Mouse (Mus musculus): Measurements from ENCODE around the gene Tmbim4. TPM values are rescaled to one million over a fixed set of nuclear protein-coding genes. Genes with fewer than 3 reads are reported as not detected.

Gene Tmbim4
- polyA plus RNA-seq, 1 experiment from 2014 or later, result 218 TPM

- ATAC-seq (ENCODE audit: low FRiP score, low TSS enrichment), result no peak
- Histone ChIP-seq H3K27me3 (ENCODE audit: insufficient read depth, low read length) (no peaks in the 10 kb centered on the region), H3K9me3 (ENCODE audit: low read length) (no peaks in the 10 kb centered on the region), H3K9ac (replicated peaks; ENCODE audit: low read length) (no peak overlapping the region; the same call in 1 of the 2 replicates), H3K27ac (ENCODE audit: low read length) (no peak overlapping the region), H3K36me3 (ENCODE audit: insufficient read depth, low read length) (no peaks in the 10 kb centered on the region), H3K4me2 (replicated peaks; ENCODE audit: low read depth, low read length) (no peak overlapping the region), H3K4me1 (ENCODE audit: insufficient read depth, low read length) (peaks cover 8% of the 10 kb centered on the region), H3K4me3 (ENCODE audit: low read length) (no peak overlapping the region)
- 52% methylated on average over 10 of the region's 10 CpGs for WGBS
These were observed 32.3 kb upstream of the Tmbim4 start for GRCm38 (mm10) chr10:120169064-120169463.

DNA sequence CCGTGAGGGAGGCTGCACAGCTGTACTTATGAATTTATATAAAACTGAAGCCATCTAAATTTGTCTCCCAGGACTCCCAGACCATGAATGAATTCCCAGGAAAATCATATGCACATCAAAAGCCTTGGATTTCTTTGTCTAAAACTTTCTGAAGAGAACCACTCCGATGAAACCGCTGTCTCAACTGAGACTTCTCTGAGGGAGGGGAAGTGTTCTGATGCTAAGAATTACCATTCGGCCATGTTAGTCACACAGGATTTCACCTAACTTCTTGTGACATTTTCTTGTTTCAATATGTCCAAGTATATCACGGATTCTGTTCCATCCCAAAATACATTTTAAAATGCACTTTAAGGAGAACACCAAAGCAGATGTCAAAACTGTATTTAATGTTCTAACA, 31.5 kb upstream of the Tmbim4 start:
- no peaks in the 10 kb centered on the region for H3K36me3 ChIP-seq (ENCODE audit: insufficient read depth, low read length)
- H3K27me3 ChIP-seq (ENCODE audit: insufficient read depth, low read length), result no peaks in the 10 kb centered on the region
- peaks cover 8% of the 10 kb centered on the region for H3K4me1 ChIP-seq (ENCODE audit: insufficient read depth, low read length)
- H3K27ac ChIP-seq (ENCODE audit: low read length), result no peak overlapping the region
- H3K9me3 ChIP-seq (ENCODE audit: low read length), result no peaks in the 10 kb centered on the region
- H3K4me2 ChIP-seq (replicated peaks; ENCODE audit: low read depth, low read length), result no peak overlapping the region
- no peak overlapping the region for H3K9ac ChIP-seq (replicated peaks; ENCODE audit: low read length)
- ATAC-seq (ENCODE audit: low FRiP score, low TSS enrichment), result no peak
- WGBS, result 84% methylated on average over 5 of the region's 5 CpGs
- H3K4me3 ChIP-seq (ENCODE audit: low read length), result no peak overlapping the region

GRCm38 (mm10) chr10:120170277-120170676, 31.1 kb upstream of the Tmbim4 start:
- H3K27me3 ChIP-seq (ENCODE audit: insufficient read depth, low read length), result no peaks in the 10 kb centered on the region
- WGBS, result 82% methylated on average over 4 of the region's 4 CpGs
- ATAC-seq (ENCODE audit: low FRiP score, low TSS enrichment), result no peak
- H3K4me2 ChIP-seq (replicated peaks; ENCODE audit: low read depth, low read length), result no peak overlapping the region
- no peak overlapping the region for H3K27ac ChIP-seq (ENCODE audit: low read length)
- no peak overlapping the region for H3K9ac ChIP-seq (replicated peaks; ENCODE audit: low read length)
- H3K4me1 ChIP-seq (ENCODE audit: insufficient read depth, low read length), result peaks cover 8% of the 10 kb centered on the region
- H3K9me3 ChIP-seq (ENCODE audit: low read length), result no peaks in the 10 kb centered on the region
- H3K4me3 ChIP-seq (ENCODE audit: low read length), result no peak overlapping the region
- no peaks in the 10 kb centered on the region for H3K36me3 ChIP-seq (ENCODE audit: insufficient read depth, low read length)

DNA sequence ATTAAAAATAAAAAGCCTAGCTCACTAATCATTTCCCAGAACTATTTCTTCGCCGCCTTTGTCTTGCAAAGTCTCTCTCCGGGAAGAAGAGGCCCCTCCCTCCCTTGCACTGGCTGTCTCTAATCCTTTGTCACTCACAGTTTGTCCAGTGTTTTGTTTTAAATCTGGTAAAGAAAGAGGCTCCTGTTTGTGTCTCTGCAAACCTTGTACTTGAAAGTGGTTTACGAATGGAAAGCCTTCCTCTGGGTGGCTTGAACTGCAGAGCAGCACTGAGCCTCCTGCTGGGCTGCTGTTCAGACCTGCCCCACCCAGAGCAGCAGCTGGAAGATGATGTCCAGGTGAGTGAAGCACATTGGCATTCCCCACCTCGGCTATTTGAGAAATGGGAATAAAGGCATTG, 30.1 kb upstream of the Tmbim4 start:
- H3K4me2 ChIP-seq (replicated peaks; ENCODE audit: low read depth, low read length), result no peak overlapping the region
- no peak overlapping the region for H3K9ac ChIP-seq (replicated peaks; ENCODE audit: low read length)
- no peaks in the 10 kb centered on the region for H3K36me3 ChIP-seq (ENCODE audit: insufficient read depth, low read length)
- H3K27ac ChIP-seq (ENCODE audit: low read length), result no peak overlapping the region
- WGBS, result 49% methylated on average over 5 of the region's 5 CpGs
- no peak for ATAC-seq (ENCODE audit: low FRiP score, low TSS enrichment)
- H3K4me3 ChIP-seq (ENCODE audit: low read length), result no peak overlapping the region
- no peaks in the 10 kb centered on the region for H3K27me3 ChIP-seq (ENCODE audit: insufficient read depth, low read length)
- no peaks in the 10 kb centered on the region for H3K9me3 ChIP-seq (ENCODE audit: low read length)
- peaks cover 8% of the 10 kb centered on the region for H3K4me1 ChIP-seq (ENCODE audit: insufficient read depth, low read length)

- H3K9ac ChIP-seq (replicated peaks; ENCODE audit: low read length), result no peak overlapping the region
- no peaks in the 10 kb centered on the region for H3K36me3 ChIP-seq (ENCODE audit: insufficient read depth, low read length)
- no peak for ATAC-seq (ENCODE audit: low FRiP score, low TSS enrichment)
- H3K4me2 ChIP-seq (replicated peaks; ENCODE audit: low read depth, low read length), result no peak overlapping the region
- no peaks in the 10 kb centered on the region for H3K9me3 ChIP-seq (ENCODE audit: low read length)
- WGBS, result 83% methylated on average over 15 of the region's 15 CpGs
- peaks cover under 1% of the 10 kb centered on the region; the same call in 1 of the 2 replicates for H3K4me1 ChIP-seq (ENCODE audit: insufficient read depth, low read length)
- no peak overlapping the region for H3K27ac ChIP-seq (ENCODE audit: low read length)
- H3K27me3 ChIP-seq (ENCODE audit: insufficient read depth, low read length), result no peaks in the 10 kb centered on the region
- no peak overlapping the region for H3K4me3 ChIP-seq (ENCODE audit: low read length)
These were observed 27.1 kb upstream of the Tmbim4 start for GRCm38 (mm10) chr10:120174192-120174705.

DNA sequence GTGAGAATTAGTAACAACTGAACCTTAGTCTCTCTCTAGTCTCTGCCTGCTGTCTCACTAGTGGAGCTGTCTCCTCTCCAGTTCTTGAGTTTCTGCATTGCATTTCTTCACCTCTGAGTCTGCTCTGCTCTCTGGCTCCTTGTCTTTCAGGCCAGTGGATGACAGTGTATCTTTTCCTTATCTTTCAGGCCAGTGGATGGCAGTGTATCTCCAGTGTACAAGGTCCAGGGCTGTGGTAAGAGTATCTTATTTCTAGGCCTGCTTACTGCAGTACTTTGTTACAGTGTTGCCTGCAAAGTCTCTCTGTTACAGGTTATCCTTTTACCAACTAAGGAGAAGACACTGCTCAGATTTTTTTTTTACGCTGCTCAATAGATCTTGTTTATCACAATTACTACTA, 18.5 kb upstream of the Tmbim4 start:
- ATAC-seq (ENCODE audit: low FRiP score, low TSS enrichment), result peak; percentile 69; the same call in 1 of the 2 replicates
- Histone ChIP-seq H3K4me1 (ENCODE audit: insufficient read depth, low read length) (no peaks in the 10 kb centered on the region), H3K4me2 (replicated peaks; ENCODE audit: low read depth, low read length) (no peak overlapping the region), H3K9ac (replicated peaks; ENCODE audit: low read length) (no peak overlapping the region), H3K9me3 (ENCODE audit: low read length) (peaks cover 10% of the 10 kb centered on the region; the same call in 1 of the 2 replicates), H3K27ac (ENCODE audit: low read length) (no peak overlapping the region), H3K36me3 (ENCODE audit: insufficient read depth, low read length) (no peaks in the 10 kb centered on the region), H3K27me3 (ENCODE audit: insufficient read depth, low read length) (no peaks in the 10 kb centered on the region), H3K4me3 (ENCODE audit: low read length) (no peak overlapping the region)
- WGBS, result 85% methylated on average over 1 of the region's 1 CpGs

- no peak overlapping the region for H3K9ac ChIP-seq (replicated peaks; ENCODE audit: low read length)
- WGBS, result 82% methylated on average over 2 of the region's 2 CpGs
- H3K9me3 ChIP-seq (ENCODE audit: low read length), result peaks cover 10% of the 10 kb centered on the region; the same call in 1 of the 2 replicates
- H3K27ac ChIP-seq (ENCODE audit: low read length), result no peak overlapping the region
- no peaks in the 10 kb centered on the region for H3K27me3 ChIP-seq (ENCODE audit: insufficient read depth, low read length)
- no peaks in the 10 kb centered on the region for H3K36me3 ChIP-seq (ENCODE audit: insufficient read depth, low read length)
- no peak overlapping the region for H3K4me3 ChIP-seq (ENCODE audit: low read length)
- H3K4me2 ChIP-seq (replicated peaks; ENCODE audit: low read depth, low read length), result no peak overlapping the region
- no peaks in the 10 kb centered on the region for H3K4me1 ChIP-seq (ENCODE audit: insufficient read depth, low read length)
- ATAC-seq (ENCODE audit: low FRiP score, low TSS enrichment), result no peak
These were observed 18.0 kb upstream of the Tmbim4 start for GRCm38 (mm10) chr10:120183342-120183741.

- Histone ChIP-seq H3K27ac (ENCODE audit: low read length) (no peak overlapping the region), H3K4me1 (ENCODE audit: insufficient read depth, low read length) (peaks cover 14% of the 10 kb centered on the region), H3K9ac (replicated peaks; ENCODE audit: low read length) (no peak overlapping the region), H3K9me3 (ENCODE audit: low read length) (peaks cover 5% of the 10 kb centered on the region; the same call in 1 of the 2 replicates), H3K4me3 (ENCODE audit: low read length) (no peak overlapping the region), H3K36me3 (ENCODE audit: insufficient read depth, low read length) (no peaks in the 10 kb centered on the region), H3K27me3 (ENCODE audit: insufficient read depth, low read length) (no peaks in the 10 kb centered on the region), H3K4me2 (replicated peaks; ENCODE audit: low read depth, low read length) (no peak overlapping the region)
- 69% methylated on average over 2 of the region's 2 CpGs for WGBS
- no peak for ATAC-seq (ENCODE audit: low FRiP score, low TSS enrichment)
These were observed 12.9 kb upstream of the Tmbim4 start for GRCm38 (mm10) chr10:120188513-120188912.

GRCm38 (mm10) chr10:120189276-120189675, 12.1 kb upstream of the Tmbim4 start:
- peaks cover 5% of the 10 kb centered on the region; the same call in 1 of the 2 replicates for H3K9me3 ChIP-seq (ENCODE audit: low read length)
- ATAC-seq (ENCODE audit: low FRiP score, low TSS enrichment), result no peak
- H3K27ac ChIP-seq (ENCODE audit: low read length), result no peak overlapping the region
- peaks cover 14% of the 10 kb centered on the region for H3K4me1 ChIP-seq (ENCODE audit: insufficient read depth, low read length)
- H3K27me3 ChIP-seq (ENCODE audit: insufficient read depth, low read length), result no peaks in the 10 kb centered on the region
- H3K4me2 ChIP-seq (replicated peaks; ENCODE audit: low read depth, low read length), result 0 out of 2 replicates have a peak overlapping the region, but pooled peaks have one; percentile 1
- no peak overlapping the region for H3K4me3 ChIP-seq (ENCODE audit: low read length)
- WGBS, result 42% methylated on average over 11 of the region's 11 CpGs
- no peaks in the 10 kb centered on the region for H3K36me3 ChIP-seq (ENCODE audit: insufficient read depth, low read length)
- H3K9ac ChIP-seq (replicated peaks; ENCODE audit: low read length), result no peak overlapping the region

GRCm38 (mm10) chr10:120189782-120190181, 11.6 kb upstream of the Tmbim4 start:
- Histone ChIP-seq H3K9me3 (ENCODE audit: low read length) (peaks cover 5% of the 10 kb centered on the region; the same call in 1 of the 2 replicates), H3K36me3 (ENCODE audit: insufficient read depth, low read length) (no peaks in the 10 kb centered on the region), H3K9ac (replicated peaks; ENCODE audit: low read length) (no peak overlapping the region), H3K27ac (ENCODE audit: low read length) (no peak overlapping the region), H3K4me1 (ENCODE audit: insufficient read depth, low read length) (peaks cover 14% of the 10 kb centered on the region), H3K27me3 (ENCODE audit: insufficient read depth, low read length) (no peaks in the 10 kb centered on the region), H3K4me2 (replicated peaks; ENCODE audit: low read depth, low read length) (0 out of 2 replicates have a peak overlapping the region, but pooled peaks have one; percentile 1), H3K4me3 (ENCODE audit: low read length) (no peak overlapping the region)
- ATAC-seq (ENCODE audit: low FRiP score, low TSS enrichment), result peak; percentile 51; the same call in 1 of the 2 replicates
- WGBS, result 10% methylated on average over 6 of the region's 6 CpGs

All from kidney, embryonic 16.5 days (tissue).